Mouse (Mus musculus): ENCODE results near the gene Foxn2.

DNA sequence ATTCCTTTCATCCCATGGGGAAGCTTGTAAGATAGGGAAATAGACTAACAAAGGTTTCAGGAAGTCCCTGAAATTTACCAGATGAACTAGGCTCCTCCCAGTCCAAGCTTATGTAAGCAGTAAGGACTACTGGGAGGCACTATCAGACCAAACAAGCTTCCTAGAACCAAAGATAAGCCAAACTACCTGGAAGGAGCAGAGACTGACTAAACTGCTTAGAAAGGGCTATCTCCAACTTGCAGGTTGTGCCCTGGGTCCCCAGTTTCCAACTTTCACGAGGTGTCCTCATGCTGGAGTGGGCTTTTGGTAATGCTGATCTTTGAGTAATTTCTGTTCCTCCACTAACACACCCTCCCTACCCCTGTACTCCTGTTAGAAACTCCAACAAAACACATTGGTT is 3.1 kb upstream of the Foxn2 start:
- TF ChIP-seq POLR2A (IDR thresholded peaks at IDR 0.05; ENCODE audit: control insufficient read depth, low read depth, low read length): no peak
- TF ChIP-seq CTCF (IDR thresholded peaks at IDR 0.05; ENCODE audit: control insufficient read depth, insufficient read depth, insufficient replicate concordance, low read depth, low read length): no peak
